Mouse (Mus musculus) heart, postnatal 0 days (tissue): ENCODE measurements around the gene Oxnad1.

Experiments used
- CTCF ChIP-seq: IDR thresholded peaks from 2 replicates; pipeline ENCODE4 v1.5.1; 2016; ENCODE audit warnings: antibody characterized with exemption, control low read depth, low read depth
- EP300 ChIP-seq: IDR thresholded peaks from 2 replicates; pipeline ENCODE4 v1.6.1; 2016; ENCODE audit warnings: antibody characterized with exemption, low read depth

DNA sequence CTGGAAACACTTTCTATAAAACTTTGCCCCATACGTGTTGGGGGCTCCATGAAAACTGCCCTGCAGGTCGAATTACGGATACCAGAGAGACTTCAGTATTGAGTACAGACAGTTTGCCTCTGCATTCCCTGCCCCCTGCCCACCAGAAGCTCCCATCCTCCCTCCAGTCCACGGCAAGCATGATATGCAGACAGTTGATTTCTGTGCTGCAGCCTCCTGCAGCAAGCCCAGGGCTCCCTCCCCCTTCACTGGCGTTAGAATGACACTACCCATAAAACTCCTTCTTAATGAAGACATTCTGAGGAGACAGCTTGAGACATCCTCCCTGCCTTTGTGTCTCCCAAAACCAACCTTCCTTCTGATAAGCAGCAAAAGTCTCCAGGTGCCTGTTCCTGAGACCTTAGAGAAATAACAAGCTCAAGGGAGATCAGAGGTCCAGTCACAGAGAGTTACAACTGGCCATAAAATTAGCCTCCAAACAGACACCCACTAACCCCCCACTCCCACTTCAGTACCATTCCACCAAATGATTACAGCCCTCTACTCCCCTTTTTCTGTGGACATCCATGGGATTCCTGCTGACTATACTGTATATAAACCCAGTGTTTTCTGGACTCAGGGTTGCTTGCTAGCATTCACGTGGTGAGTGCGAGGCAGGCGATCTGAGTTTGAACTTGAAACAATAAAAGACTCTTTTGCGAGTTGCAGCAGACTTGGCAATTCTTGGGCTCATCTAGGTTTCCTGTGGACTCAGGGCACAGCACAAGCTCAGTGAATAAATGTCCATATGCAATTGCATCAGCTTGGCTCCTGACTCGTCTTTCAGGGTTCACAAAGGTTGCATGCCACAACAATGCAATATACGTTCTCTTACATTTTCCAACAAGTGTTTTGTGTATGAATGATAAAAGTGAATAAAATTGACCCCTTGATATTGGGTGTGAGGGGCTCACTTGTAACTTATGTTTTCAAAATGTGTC, 36.1 kb downstream of the Oxnad1 start:
- TF ChIP-seq CTCF: no peak
- TF ChIP-seq EP300: no peak
